Mouse (Mus musculus) T-cell, adult 66 days (primary cell): ENCODE data around the gene Ndufb5. TPM values are rescaled to one million over a fixed set of nuclear protein-coding genes. Genes with fewer than 3 reads are reported as not detected.

Experiments
- total RNA-seq, 2 experiments: library from RNA; stranded (reverse); gene quantifications; 3 replicates in 1 of 2; 4 replicates in 1 of 2; pipeline ENCODE4 v1.2.4; 2023

The Ndufb5 gene
- 10 to 100 TPM; 76.2 to 86.4 TPM for total RNA-seq

DNA sequence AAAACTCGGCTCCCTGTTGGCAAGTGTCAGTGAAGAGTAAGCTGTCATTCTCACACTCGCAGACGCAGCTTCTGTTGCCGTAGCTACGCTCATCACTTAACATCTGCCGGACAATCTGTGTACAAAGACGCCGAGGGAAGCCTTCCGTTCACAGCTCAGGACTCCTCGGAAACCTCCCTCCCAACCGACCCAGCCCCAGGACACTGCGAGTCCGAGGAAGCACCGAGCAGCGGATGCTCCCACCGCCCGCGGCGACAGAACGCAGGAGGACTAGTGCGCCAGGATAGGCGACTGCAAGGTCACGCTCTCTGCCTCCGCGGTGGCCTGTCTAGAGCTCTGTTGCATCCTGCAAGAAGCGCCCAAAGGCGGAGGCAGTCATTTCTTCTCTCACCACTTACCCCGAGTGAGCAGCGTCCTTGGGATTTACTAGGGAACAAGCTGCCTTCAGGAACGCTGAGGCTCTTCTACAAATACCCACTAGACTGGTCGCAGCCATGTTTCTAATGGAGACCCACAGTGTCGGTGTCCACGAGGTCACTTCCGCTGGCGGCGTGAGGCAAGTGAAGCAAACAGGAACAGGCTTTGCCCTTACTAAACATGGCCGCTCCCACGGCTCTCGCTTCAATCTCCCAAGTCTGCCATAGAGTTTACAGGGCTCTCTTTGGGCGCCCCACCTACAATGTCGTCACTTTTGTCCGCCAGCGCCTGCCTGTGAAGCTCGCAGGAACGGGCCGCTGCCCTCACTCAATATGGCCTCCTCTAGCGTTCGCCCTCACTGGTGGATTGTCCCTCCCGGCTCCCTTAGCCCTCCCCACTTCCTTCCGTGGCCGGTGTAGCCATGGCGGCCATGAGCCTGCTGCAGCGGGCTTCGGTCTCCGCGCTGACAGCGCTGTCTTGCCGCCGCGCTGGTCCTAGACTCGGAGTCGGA lies at the start of gene Ndufb5:
Gene Ndufb5 (plus strand): TSS at position 747 of the 928 bp plus-strand sequence.

DNA sequence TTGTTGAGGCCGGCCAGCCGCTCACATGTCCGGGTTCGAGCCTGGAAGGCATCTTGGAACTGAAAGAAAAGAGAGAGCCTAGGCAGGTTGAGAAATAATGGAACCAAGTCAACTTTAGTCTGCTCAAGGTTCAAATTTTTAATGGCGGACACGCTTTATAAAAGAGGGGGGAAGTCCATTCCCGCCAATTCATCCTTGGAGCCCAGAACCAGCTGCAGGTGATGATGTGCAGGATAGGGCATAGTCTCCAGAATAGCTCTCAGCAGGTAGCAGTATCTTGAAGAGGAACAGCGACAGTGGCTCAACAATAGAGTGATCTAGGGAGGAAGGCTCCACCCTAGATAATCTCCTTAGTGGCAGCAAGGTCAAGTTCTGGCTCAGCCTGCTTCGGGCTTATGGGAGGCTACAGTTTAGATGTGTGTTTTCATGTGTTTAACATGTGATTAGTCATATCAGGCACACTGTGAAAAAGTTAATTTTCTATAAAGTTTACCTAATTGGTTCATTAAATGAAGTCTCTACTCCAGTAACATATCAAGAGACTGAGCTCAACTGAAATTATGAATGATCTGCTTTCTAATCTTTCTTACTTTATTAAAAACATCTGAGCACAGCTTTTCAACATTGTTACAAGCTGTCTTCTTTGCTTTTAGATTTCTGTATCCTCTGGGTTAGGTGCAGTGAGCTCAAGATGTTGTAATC lies 31.0 kb upstream of the Ndufb5 start, which contains the start of gene Actl6a:
Gene Actl6a (plus strand): TSS at position 652 of the 702 bp plus-strand sequence.

GRCm38 (mm10) chr3:32737172-32737655 lies 424 bp downstream of the Ndufb5 start, which contains the start of gene Mrpl47:
Gene Mrpl47 (minus strand): TSS chr3:32737605.

Other genes starting within 250 kb of the Ndufb5 start
- 1 to 10 TPM; 1.2 to 1.3 TPM for gene Kcnmb3, start 244.8 kb upstream of the Ndufb5 start, total RNA-seq
- gene Zfp639, start 226.7 kb upstream of the Ndufb5 start, total RNA-seq: 10 to 100 TPM; 44.2 to 45.5 TPM
- gene Mfn1, start 207.5 kb upstream of the Ndufb5 start, total RNA-seq: 10 to 100 TPM; 34.0 to 35.0 TPM
- 10 to 100 TPM; 26.3 to 28.2 TPM for gene Gnb4, start 120.4 kb upstream of the Ndufb5 start, total RNA-seq
- 10 to 100 TPM; 68.0 to 69.2 TPM for gene Actl6a, start 30.7 kb upstream of the Ndufb5 start, total RNA-seq
- gene Mrpl47, start 615 bp downstream of the Ndufb5 start, total RNA-seq: 10 to 100 TPM in 1 of 2 experiments, 1 to 10 TPM in 1; 8.1 to 13.4 TPM
- not detected for gene Usp13, start 80.6 kb downstream of the Ndufb5 start, total RNA-seq